Mouse (Mus musculus) kidney, postnatal 36 days (tissue): ENCODE data around the gene Olfr582.

Experiments used
- DNase-seq, 2 experiments: peaks; one replicate each; pipeline ENCODE4 v3.0.0; 2021 to 2022; ENCODE audit warnings: mixed read lengths in 2 of 2

Olfr582 gene

DNA sequence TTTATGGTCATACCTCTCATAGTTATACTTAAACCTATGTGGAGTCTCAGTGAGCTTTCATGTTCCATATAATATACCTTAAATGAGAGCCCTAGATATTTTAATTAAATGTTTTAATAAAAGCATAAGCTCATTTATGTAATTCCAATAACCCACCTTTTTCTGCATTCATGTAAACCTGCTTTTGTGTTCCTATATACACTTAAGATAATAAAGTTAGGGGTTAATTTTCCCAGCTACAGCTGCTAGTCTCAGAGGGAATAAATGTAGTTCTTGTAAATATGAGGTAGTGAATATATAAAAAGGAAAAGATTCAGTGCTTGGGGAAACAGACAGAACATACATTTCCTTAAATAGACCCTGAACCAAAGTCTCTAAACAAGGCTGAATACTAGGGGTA lies at the start of gene Olfr582:
Olfr582 (plus strand) TSS at position 301 of the 400 bp plus-strand sequence.
- no peak for DNase-seq

DNA sequence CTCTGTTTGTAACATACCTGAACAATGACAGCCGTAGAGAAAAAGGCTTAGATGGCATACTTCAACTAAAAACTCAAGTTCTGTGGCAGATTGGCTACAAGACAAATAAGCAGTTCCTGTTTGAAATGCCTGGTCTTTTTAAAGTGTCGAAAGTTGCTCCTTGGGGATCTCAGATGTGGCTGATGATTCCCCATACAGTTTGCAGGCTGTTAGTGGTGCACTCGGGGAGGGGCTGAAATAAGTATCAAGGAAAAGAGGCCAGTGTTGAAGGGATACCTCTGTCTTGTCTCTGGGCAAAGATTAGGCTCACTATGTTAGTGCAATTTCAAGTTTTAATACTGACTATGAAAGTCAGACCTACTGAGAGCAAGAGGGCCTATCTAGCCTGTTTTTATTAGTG lies 48.6 kb upstream of the Olfr582 start, which contains the start of gene Olfr578:
Olfr578 (minus strand) TSS at position 101 of the 400 bp plus-strand sequence.
- no peak for DNase-seq

DNA sequence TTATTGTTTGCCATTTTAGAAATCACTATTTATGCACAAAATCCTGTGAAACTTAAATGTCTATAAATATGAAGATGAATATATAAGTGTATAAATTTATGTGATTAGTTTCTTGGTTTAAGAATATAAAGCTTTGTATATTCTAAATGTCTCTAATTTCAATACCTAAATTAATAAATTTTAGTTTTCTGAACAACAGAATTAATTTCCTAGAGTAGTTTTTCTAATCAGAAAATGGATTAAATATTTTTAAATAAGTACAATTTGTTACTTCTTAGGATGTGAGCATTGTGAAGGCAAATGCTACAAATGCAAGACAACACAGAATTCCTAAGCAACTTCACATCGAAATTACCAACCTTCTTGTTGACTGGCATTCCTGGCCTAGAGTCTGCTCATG lies 13.2 kb downstream of the Olfr582 start, which contains the start of gene Olfr583:
Olfr583 (plus strand) TSS at position 301 of the 400 bp plus-strand sequence.
- DNase-seq: no peak

DNA sequence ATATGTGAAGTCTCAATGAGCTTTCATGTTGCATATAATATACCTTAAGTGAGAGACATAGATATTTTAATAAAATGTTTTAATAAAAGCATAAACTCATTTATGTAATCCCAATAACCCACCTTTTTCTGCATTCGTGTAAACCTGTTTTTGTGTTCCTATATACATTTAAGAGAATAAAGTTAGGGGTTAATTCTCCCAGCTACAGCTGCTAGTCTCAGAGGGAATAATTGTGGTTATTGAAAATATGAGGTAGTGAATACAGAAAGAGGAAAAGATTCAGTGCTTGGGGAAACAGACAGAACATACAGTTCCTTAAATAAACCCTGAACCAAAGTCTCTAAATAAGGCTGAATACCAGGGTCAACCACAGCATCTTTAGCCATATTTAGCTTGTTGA lies 43.8 kb downstream of the Olfr582 start, which contains the start of gene Olfr584:
Olfr584 (plus strand) TSS at position 301 of the 400 bp plus-strand sequence.
- no peak for DNase-seq
